Mouse (Mus musculus): Measurements from ENCODE around the gene Nosip.

GRCm38 (mm10) chr7:45069671-45070070 is 7.4 kb downstream of the Nosip start:
- TF ChIP-seq GATA1 (IDR thresholded peaks at IDR 0.05; ENCODE audit: low read length), result no peak
- no peak for TF ChIP-seq TAL1 (IDR thresholded peaks at IDR 0.05; ENCODE audit: low read length)
